Mouse (Mus musculus) megakaryocyte, embryonic 14.5 days (primary cell): Measurements from ENCODE around the gene Caml.

ENCODE experiments used
- FLI1 ChIP-seq: IDR thresholded peaks from 2 replicates; pipeline ENCODE4 v1.6.1; 2012; ENCODE audit warnings: low read length, inconsistent platforms, mixed read lengths
- GATA1 ChIP-seq: IDR thresholded peaks from 3 replicates; pipeline ENCODE4 v1.6.1; 2012; ENCODE audit warnings: mixed read lengths, low read length, inconsistent platforms, borderline replicate concordance

DNA sequence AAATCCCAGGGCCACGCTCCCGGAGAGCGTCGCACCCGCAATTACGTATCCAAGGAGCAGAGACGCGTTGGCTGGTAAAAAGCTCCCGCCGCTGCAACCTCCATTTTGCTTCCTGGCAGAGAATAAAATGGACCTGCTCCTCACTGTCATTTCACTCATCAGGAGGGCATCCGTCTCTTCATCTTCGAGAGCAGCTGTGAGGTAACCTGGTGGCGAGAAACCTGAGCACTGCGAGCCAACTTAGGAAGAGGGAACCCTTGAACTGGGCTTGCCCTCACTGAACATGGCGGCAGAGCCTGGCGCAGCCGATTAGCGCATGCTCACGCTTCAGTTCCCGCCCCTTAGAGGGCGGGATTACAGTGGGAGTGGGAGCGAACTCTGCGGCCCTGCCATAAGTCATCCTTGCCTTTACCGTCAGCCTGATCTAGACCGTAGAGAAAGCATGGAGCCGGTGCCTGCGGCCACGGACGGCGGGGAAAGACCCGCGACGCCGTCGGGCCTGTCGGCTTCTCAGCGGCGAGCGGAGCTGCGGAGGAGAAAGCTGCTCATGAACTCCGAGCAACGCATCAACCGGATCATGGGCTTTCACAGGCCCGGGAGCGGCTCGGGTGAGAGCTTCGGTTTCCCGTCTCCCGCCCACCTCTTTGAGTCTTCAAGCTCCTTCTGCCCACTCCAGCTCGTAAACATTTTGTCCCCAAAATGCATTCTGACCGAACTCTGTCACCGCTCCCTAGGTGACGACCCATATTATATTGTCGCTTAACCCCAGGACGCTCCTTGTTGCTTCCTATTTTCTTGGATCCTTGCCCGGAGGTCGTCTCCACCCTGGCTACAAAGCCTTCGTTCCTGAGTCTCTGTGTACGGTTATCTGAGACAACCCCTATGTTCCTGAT is at the start of gene Caml:
- TF ChIP-seq GATA1 = no peak
- TF ChIP-seq FLI1 = no peak
